Mouse (Mus musculus): ENCODE measurements around the gene Bglap2. TPM values are rescaled to one million over a fixed set of nuclear protein-coding genes. Genes with fewer than 3 reads are reported as not detected.
A peak's percentile ranks its signal among the peaks of the same experiment; 100 is the strongest.

Bglap2 gene
- total and polyA plus RNA-seq, 2 experiments from 2014 or later: not detected

GRCm38 (mm10) chr3:88359989-88360388 is 18.5 kb downstream of the Bglap2 start:
- TF ChIP-seq CTCF (IDR thresholded peaks at IDR 0.05; ENCODE audit: low read depth): no peak
- Histone ChIP-seq H3K4me3 (ENCODE audit: low read length) (no peak overlapping the region), H3K27ac (no peak overlapping the region), H3K4me2 (ENCODE audit: low read depth, low read length) (no peak overlapping the region), H3K9me3 (ENCODE audit: low read length) (no peaks in the 10 kb centered on the region), H3K27me3 (ENCODE audit: insufficient read depth, low read length) (no peaks in the 10 kb centered on the region), H3K36me3 (ENCODE audit: insufficient read depth, low read length) (peaks cover 66% of the 10 kb centered on the region), H3K4me1 (ENCODE audit: insufficient read depth, low read length) (no peaks in the 10 kb centered on the region), H3K9ac (replicated peaks; ENCODE audit: low read length) (no peak overlapping the region)
- no peak for ATAC-seq
- no peak for DNase-seq (ENCODE audit: low spot score)
- 69% methylated on average over 3 of the region's 3 CpGs for WGBS

DNA sequence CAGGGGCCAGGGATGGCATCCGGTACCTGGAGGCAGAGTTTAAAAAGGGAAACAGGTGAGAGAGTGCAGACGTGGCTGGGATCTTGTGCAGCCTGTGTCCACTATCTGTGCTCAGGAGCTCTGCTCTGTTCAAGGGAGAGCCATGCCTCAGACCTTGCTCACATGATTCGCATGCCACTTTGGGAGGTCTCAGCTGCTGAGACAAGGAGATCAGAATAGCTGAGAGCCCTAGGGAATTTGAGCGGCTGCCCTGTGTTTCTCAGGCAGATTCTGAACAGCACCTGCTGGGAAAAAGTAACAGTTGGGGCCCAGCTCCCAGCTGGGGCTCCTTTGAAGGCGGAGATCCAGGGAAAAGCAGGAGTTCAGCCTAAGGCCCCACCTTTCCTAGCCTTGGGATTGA is 18.9 kb downstream of the Bglap2 start:
- no peak overlapping the region for H3K27ac ChIP-seq
- WGBS: 55% methylated on average over 5 of the region's 5 CpGs
- TF ChIP-seq CTCF (IDR thresholded peaks at IDR 0.05; ENCODE audit: low read depth): no peak

GRCm38 (mm10) chr3:88354396-88355165 is 23.9 kb downstream of the Bglap2 start:
- Histone ChIP-seq H3K27ac (no peak overlapping the region), H3K36me3 (ENCODE audit: insufficient read depth, low read length) (peaks cover 95% of the 10 kb centered on the region), H3K9ac (replicated peaks; ENCODE audit: low read length) (no peak overlapping the region), H3K4me2 (ENCODE audit: low read depth, low read length) (no peak overlapping the region), H3K9me3 (ENCODE audit: low read length) (no peaks in the 10 kb centered on the region), H3K27me3 (ENCODE audit: insufficient read depth, low read length) (no peaks in the 10 kb centered on the region), H3K4me1 (ENCODE audit: insufficient read depth, low read length) (no peaks in the 10 kb centered on the region), H3K4me3 (ENCODE audit: low read length) (no peak overlapping the region)
- ATAC-seq (no peak), DNase-seq (ENCODE audit: low spot score) (peak; percentile 51)
- peak; percentile 42 for TF ChIP-seq CTCF (IDR thresholded peaks at IDR 0.05; ENCODE audit: low read depth)
- 95% methylated on average over 8 of the region's 8 CpGs for WGBS

More for the DNA sequence above, 18.9 kb downstream of the Bglap2 start:
- Histone ChIP-seq H3K4me2 (ENCODE audit: low read depth, low read length) (no peak overlapping the region), H3K27me3 (ENCODE audit: insufficient read depth, low read length) (no peaks in the 10 kb centered on the region), H3K9me3 (ENCODE audit: low read length) (no peaks in the 10 kb centered on the region), H3K4me1 (ENCODE audit: insufficient read depth, low read length) (no peaks in the 10 kb centered on the region), H3K9ac (replicated peaks; ENCODE audit: low read length) (0 out of 2 replicates have a peak overlapping the region, but pooled peaks have one; percentile 14), H3K36me3 (ENCODE audit: insufficient read depth, low read length) (peaks cover 70% of the 10 kb centered on the region), H3K4me3 (ENCODE audit: low read length) (no peak overlapping the region)
- ATAC-seq (no peak), DNase-seq (ENCODE audit: low spot score) (no peak)

DNA sequence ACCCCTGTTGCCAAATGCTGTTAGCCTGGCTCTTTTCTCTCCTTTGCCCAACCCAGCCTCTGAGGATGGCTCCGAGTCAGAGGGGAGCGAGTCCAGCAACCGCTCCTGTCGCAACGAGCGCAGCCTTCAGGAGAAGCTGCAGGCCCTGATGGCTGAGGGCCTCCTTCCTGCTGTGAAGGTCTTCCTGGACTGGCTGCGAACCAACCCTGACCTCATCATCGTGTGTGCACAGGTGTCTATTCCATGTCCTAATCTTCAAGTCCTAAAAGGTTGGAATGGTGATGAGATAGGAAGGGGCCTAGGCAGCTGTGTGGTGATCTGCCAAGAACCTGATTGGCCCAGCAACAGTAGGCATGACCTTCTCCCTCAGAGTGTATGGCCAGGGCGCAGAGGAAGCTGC is 25.6 kb downstream of the Bglap2 start:
- ATAC-seq (no peak), DNase-seq (ENCODE audit: low spot score) (no peak)
- no peak overlapping the region for H3K4me2 ChIP-seq (ENCODE audit: low read depth, low read length)
- H3K9me3 ChIP-seq (ENCODE audit: low read length): no peaks in the 10 kb centered on the region
- H3K9ac ChIP-seq (replicated peaks; ENCODE audit: low read length): no peak overlapping the region
- H3K27ac ChIP-seq: no peak overlapping the region
- H3K27me3 ChIP-seq (ENCODE audit: insufficient read depth, low read length): no peaks in the 10 kb centered on the region
- 84% methylated on average over 9 of the region's 9 CpGs for WGBS
- TF ChIP-seq CTCF (IDR thresholded peaks at IDR 0.05; ENCODE audit: low read depth): no peak
- no peaks in the 10 kb centered on the region for H3K4me1 ChIP-seq (ENCODE audit: insufficient read depth, low read length)
- H3K4me3 ChIP-seq (ENCODE audit: low read length): no peak overlapping the region
- peaks cover 95% of the 10 kb centered on the region for H3K36me3 ChIP-seq (ENCODE audit: insufficient read depth, low read length)

DNA sequence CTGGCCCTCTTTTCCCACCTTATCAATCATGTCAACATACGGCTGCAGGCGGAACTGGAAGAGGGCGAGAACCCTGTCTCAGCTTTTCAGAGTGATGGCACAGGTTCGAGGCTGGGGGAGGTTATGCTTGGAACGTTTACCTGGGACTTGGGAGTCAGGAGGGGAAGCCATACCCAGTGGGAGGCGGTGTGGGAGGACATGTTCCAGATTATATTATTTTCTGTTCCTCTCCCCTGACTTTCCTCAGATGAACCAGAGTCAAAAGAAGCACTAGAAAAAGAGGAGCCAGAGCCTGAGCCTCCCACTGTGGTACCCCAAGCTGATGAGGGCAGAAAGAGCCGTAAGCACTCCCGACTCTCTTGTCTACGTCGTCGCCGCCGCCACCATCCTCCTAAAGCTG is 27.8 kb downstream of the Bglap2 start:
- Histone ChIP-seq H3K4me1 (ENCODE audit: insufficient read depth, low read length) (no peaks in the 10 kb centered on the region), H3K4me2 (ENCODE audit: low read depth, low read length) (no peak overlapping the region), H3K27ac (no peak overlapping the region), H3K9ac (replicated peaks; ENCODE audit: low read length) (no peak overlapping the region), H3K27me3 (ENCODE audit: insufficient read depth, low read length) (no peaks in the 10 kb centered on the region), H3K9me3 (ENCODE audit: low read length) (no peaks in the 10 kb centered on the region), H3K4me3 (ENCODE audit: low read length) (no peak overlapping the region), H3K36me3 (ENCODE audit: insufficient read depth, low read length) (peaks cover 98% of the 10 kb centered on the region)
- DNase-seq (ENCODE audit: low spot score) (no peak), ATAC-seq (no peak)
- no peak for TF ChIP-seq CTCF (IDR thresholded peaks at IDR 0.05; ENCODE audit: low read depth)
- WGBS: 95% methylated on average over 13 of the region's 13 CpGs

DNA sequence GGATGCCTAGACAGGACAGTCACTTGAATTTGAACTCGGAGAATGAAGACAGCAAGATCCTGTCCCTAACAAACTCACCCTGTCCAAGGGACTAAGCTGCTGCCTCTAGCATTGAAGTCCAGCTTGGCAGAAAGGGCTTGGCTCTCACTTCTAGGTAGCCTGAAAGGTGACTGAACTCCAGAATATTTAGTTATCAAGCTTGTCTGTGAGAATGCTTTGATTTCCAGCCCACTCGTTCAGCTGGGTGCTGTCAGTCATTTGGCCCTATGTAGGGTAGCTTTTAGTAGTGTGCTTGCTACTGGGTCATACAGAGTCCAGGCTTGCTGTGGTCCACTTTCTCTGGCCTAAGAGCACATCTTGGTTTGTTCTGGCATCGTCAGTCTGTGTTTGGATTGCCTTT is 39.5 kb downstream of the Bglap2 start:
- DNase-seq (ENCODE audit: low spot score) (no peak), ATAC-seq (no peak)
- peaks cover 10% of the 10 kb centered on the region; the same call in 1 of the 2 replicates for H3K4me1 ChIP-seq (ENCODE audit: insufficient read depth, low read length)
- no peaks in the 10 kb centered on the region for H3K9me3 ChIP-seq (ENCODE audit: low read length)
- no peak overlapping the region for H3K27ac ChIP-seq
- H3K36me3 ChIP-seq (ENCODE audit: insufficient read depth, low read length): peaks cover 24% of the 10 kb centered on the region
- no peak for TF ChIP-seq CTCF (IDR thresholded peaks at IDR 0.05; ENCODE audit: low read depth)
- 73% methylated on average over 3 of the region's 3 CpGs for WGBS
- H3K4me2 ChIP-seq (ENCODE audit: low read depth, low read length): no peak overlapping the region
- H3K4me3 ChIP-seq (ENCODE audit: low read length): no peak overlapping the region
- H3K9ac ChIP-seq (replicated peaks; ENCODE audit: low read length): no peak overlapping the region
- no peaks in the 10 kb centered on the region for H3K27me3 ChIP-seq (ENCODE audit: insufficient read depth, low read length)

- WGBS: 93% methylated on average over 7 of the region's 7 CpGs
- TF ChIP-seq CTCF (IDR thresholded peaks at IDR 0.05; ENCODE audit: low read depth): no peak
- Histone ChIP-seq H3K9ac (replicated peaks; ENCODE audit: low read length) (no peak overlapping the region), H3K9me3 (ENCODE audit: low read length) (no peaks in the 10 kb centered on the region), H3K4me1 (ENCODE audit: insufficient read depth, low read length) (peaks cover 10% of the 10 kb centered on the region; the same call in 1 of the 2 replicates), H3K27me3 (ENCODE audit: insufficient read depth, low read length) (no peaks in the 10 kb centered on the region), H3K27ac (no peak overlapping the region), H3K4me2 (ENCODE audit: low read depth, low read length) (no peak overlapping the region), H3K36me3 (ENCODE audit: insufficient read depth, low read length) (peaks cover 18% of the 10 kb centered on the region), H3K4me3 (ENCODE audit: low read length) (no peak overlapping the region)
- DNase-seq (ENCODE audit: low spot score) (no peak), ATAC-seq (no peak)
Observed at GRCm38 (mm10) chr3:88338316-88338715, 40.2 kb downstream of the Bglap2 start.

All from hindbrain, postnatal 0 days (tissue).